Mouse (Mus musculus): ENCODE measurements around the gene Chrnb1. TPM values are rescaled to one million over a fixed set of nuclear protein-coding genes. Genes with fewer than 3 reads are reported as not detected.

The Chrnb1 gene
- polyA plus RNA-seq, 1 experiment from 2014 or later: not detected

DNA sequence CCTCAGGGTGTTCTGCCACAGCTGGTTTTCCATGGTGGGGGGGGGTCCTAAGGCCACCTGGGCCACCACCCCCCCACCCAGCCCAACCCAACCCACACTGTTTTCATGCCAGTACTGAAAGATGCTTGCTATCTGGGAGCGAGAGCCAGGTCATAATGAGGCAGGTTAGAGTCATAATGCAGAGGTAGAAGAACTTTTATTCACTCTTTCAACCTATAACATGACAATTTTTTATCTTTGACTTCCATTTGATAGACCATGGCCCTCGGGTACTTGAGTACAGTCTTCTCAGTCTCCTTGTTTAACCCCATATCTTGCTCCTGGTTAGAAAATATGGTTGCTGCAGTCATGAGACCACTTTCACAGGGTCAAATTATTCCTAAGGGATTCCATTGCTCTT, 22.6 kb upstream of the Chrnb1 start, which contains the start of gene Spem2:
Gene Spem2, minus strand, starts transcription at position 101 of the 400 bp plus-strand sequence.
- H3K36me3 ChIP-seq (ENCODE audit: inconsistent target): no peaks in the 10 kb centered on the region
- 92% methylated on average over 2 of the region's 2 CpGs for WGBS (ENCODE audit: missing documents)
- no peak within 1 kb of the TSS for H3K4me3 ChIP-seq (ENCODE audit: inconsistent target)
- H3K79me2 ChIP-seq (ENCODE audit: inconsistent target): no peaks in the 10 kb centered on the region
- H3K27ac ChIP-seq: no peak within 1 kb of the TSS

GRCm38 (mm10) chr11:69816520-69816919, 20.8 kb upstream of the Chrnb1 start:
- H3K36me3 ChIP-seq (ENCODE audit: inconsistent target): no peaks in the 10 kb centered on the region
- no peak overlapping the region for H3K4me3 ChIP-seq (ENCODE audit: inconsistent target)
- no peak overlapping the region for H3K27ac ChIP-seq
- 95% methylated on average over 8 of the region's 12 CpGs for WGBS (ENCODE audit: missing documents)
- no peaks in the 10 kb centered on the region for H3K79me2 ChIP-seq (ENCODE audit: inconsistent target)

DNA sequence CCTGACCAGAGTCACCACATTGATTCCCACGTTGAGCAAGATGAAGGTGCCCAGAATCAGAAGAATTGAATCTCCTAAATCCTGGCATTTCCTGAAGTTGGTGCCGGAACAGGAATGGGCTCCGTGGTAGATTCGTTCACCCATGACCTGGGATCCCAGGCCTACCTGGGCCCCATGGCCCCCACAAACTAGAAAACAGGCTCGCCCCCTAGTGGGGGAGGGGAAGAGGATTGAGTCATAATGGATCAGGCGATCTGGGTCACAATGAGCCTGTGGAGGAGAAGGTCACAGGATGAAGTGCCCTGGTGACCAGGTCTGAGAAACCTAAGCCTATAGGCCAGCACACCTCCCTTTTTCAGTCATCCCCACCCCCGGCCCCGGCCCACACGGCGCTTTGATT, 19.4 kb upstream of the Chrnb1 start, which contains the start of gene Gm39566:
Gene Gm39566, minus strand, starts transcription at position 144 of the 400 bp plus-strand sequence.
- WGBS (ENCODE audit: missing documents): 79% methylated on average over 10 of the region's 10 CpGs
- Histone ChIP-seq H3K27ac (no peak within 1 kb of the TSS), H3K79me2 (ENCODE audit: inconsistent target) (no peaks in the 10 kb centered on the region), H3K36me3 (ENCODE audit: inconsistent target) (no peaks in the 10 kb centered on the region), H3K4me3 (ENCODE audit: inconsistent target) (no peak within 1 kb of the TSS)

GRCm38 (mm10) chr11:69810280-69810679, 14.5 kb upstream of the Chrnb1 start:
- Histone ChIP-seq H3K36me3 (ENCODE audit: inconsistent target) (no peaks in the 10 kb centered on the region), H3K79me2 (ENCODE audit: inconsistent target) (no peaks in the 10 kb centered on the region), H3K27ac (no peak overlapping the region), H3K4me3 (ENCODE audit: inconsistent target) (no peak overlapping the region)

DNA sequence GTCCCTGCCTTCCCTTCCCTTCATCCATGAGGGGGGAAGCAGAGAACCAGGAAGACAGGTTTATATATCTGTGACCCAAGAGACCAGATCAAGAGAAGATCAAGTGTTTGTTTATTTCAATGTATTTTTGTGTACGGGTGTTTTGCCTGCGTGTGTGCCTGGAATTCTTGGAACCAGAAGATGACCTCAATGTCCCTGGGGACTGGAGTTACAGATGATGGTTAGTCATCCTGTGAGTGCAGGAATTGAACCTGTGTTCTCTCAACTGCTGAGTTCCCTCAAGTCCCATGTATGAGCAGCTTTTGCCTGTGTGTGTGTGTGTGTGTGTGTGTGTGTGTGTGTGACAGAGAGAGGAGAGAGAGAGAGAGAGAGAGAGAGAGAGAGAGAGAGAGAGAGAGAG, 11.9 kb upstream of the Chrnb1 start:
- Histone ChIP-seq H3K4me3 (ENCODE audit: inconsistent target) (no peak overlapping the region), H3K27ac (no peak overlapping the region), H3K36me3 (ENCODE audit: inconsistent target) (no peaks in the 10 kb centered on the region), H3K79me2 (ENCODE audit: inconsistent target) (no peaks in the 10 kb centered on the region)
- 91% methylated on average over 2 of the region's 2 CpGs for WGBS (ENCODE audit: missing documents)

DNA sequence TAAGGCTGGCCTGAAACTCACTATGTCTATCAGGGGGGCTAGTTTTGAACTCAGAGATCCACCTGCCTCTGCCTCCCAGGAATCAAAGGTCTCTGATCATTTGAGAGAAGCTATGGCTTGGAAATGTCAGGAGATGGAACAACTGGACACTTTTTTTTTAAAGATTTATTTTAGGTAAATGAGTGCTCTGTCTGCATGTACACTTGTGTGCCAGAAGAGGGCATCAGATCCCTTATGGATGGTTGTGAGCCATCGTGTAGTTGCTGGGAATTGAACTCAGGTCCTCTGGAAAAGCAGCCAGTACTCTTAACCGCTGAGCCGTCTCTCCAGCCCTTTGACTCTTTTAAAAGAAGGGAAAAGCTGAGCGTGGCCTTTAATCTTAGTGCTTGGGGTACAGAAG, 10.6 kb upstream of the Chrnb1 start:
- no peak overlapping the region for H3K27ac ChIP-seq
- H3K4me3 ChIP-seq (ENCODE audit: inconsistent target): no peak overlapping the region
- H3K79me2 ChIP-seq (ENCODE audit: inconsistent target): no peaks in the 10 kb centered on the region
- WGBS (ENCODE audit: missing documents): 92% methylated on average over 4 of the region's 4 CpGs
- H3K36me3 ChIP-seq (ENCODE audit: inconsistent target): no peaks in the 10 kb centered on the region

- Histone ChIP-seq H3K36me3 (ENCODE audit: inconsistent target) (no peaks in the 10 kb centered on the region), H3K4me3 (ENCODE audit: inconsistent target) (no peak within 1 kb of the TSS)
- 64% methylated on average over 29 of the region's 29 CpGs for WGBS (ENCODE audit: missing documents)
Observed at GRCm38 (mm10) chr11:69804972-69805909, 9.5 kb upstream of the Chrnb1 start, which contains the start of gene Tmem102. Gene Tmem102, minus strand, starts transcription at chr11:69805624.

DNA sequence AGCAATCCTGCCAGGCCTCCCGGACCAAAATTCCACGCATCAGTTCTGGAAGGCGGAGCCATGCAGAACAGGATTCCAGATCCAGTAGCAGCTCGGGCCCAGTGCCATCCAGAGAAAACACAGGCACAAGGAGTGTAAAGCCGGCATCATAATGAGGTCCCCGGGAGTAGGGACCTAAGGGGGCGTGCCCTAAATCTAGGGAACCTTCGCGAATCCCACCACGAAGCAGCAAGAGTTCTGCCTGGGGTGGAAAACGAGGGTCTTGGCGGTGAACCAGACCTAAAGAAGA, 8.9 kb upstream of the Chrnb1 start:
- H3K79me2 ChIP-seq (ENCODE audit: inconsistent target): no peaks in the 10 kb centered on the region
- H3K27ac ChIP-seq: no peak overlapping the region
- WGBS (ENCODE audit: missing documents): 61% methylated on average over 12 of the region's 12 CpGs
- H3K4me3 ChIP-seq (ENCODE audit: inconsistent target): no peak overlapping the region
- no peaks in the 10 kb centered on the region for H3K36me3 ChIP-seq (ENCODE audit: inconsistent target)

More at GRCm38 (mm10) chr11:69804972-69805909, 9.5 kb upstream of the Chrnb1 start, which contains the start of gene Tmem102:
- H3K79me2 ChIP-seq (ENCODE audit: inconsistent target): no peaks in the 10 kb centered on the region
- H3K27ac ChIP-seq: no peak within 1 kb of the TSS

DNA sequence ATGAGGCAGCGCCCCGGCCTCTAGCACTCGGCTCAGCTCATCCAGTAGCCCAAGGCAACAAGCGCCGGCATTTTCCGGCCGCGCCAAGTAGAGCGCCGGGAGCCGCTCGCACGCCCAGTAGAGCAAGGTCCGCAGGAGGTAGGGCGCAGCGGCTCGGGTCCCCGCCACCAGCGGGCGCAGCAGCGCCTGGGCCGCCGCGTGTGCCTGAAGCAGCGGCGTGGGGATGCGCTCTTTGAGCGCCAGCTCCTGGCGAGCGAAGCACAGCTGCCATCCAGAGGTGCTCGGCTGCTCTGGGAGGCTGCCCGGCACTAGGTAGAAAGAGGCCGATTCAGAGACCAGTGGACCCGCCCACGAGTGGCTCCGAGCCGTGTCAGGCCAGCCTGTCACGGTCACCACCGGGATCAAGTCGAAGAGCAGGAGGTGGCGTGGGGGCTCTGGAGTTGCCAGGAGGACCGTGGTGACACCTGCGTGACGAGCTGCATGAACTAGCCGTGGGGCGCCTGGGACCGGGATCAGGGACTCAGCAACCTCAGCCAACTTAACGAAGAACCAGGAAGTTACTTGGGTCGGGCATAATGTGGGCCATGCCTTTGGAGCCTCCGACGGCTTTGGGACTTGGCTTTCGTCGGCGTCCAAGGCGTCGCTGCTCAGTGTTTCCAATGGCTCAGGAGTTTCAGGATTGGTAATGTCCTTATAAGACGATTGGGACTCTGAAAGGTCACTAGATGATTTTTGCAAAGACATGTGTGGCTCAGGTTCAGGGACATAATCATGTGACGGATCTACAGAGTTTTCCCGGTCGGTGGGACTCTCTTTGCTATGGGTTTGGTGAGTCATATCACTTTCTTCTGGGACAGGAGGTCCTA, 8.3 kb upstream of the Chrnb1 start:
- no peaks in the 10 kb centered on the region for H3K36me3 ChIP-seq (ENCODE audit: inconsistent target)
- no peak overlapping the region for H3K27ac ChIP-seq
- H3K4me3 ChIP-seq (ENCODE audit: inconsistent target): peak overlapping the region; percentile 17; the same call in 1 of the 2 replicates
- 6% methylated on average over 59 of the region's 60 CpGs for WGBS (ENCODE audit: missing documents)
- H3K79me2 ChIP-seq (ENCODE audit: inconsistent target): no peaks in the 10 kb centered on the region

- H3K27ac ChIP-seq: no peak overlapping the region
- H3K4me3 ChIP-seq (ENCODE audit: inconsistent target): peak overlapping the region; percentile 17; the same call in 1 of the 2 replicates
- WGBS (ENCODE audit: missing documents): 4% methylated on average over 12 of the region's 12 CpGs
- no peaks in the 10 kb centered on the region for H3K36me3 ChIP-seq (ENCODE audit: inconsistent target)
- no peaks in the 10 kb centered on the region for H3K79me2 ChIP-seq (ENCODE audit: inconsistent target)
Observed at GRCm38 (mm10) chr11:69803328-69803727, 7.6 kb upstream of the Chrnb1 start.

DNA sequence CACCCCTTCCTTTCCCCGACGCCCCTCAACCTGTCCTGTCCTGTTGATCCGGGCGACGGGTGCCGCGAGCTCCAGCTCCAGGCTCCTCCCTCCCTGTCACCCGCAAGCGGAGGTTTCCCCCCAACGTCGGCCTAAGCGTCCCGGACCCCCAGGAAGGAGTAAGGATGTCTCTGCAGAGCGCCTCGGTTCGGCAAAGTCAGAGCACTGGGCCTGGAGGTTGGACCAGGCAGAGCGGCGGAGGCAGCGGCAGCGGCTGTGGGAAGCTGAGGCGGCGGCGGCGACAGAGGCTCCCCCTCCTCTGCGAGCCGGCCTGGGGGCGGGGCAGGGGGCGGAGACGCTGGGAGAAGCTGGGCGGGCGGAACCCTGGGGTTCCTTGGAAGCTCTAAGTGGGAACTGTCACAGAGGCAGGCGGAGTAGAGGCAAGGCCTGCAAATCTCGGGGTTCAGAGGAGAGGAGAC, 6.9 kb upstream of the Chrnb1 start:
- no peak overlapping the region for H3K27ac ChIP-seq
- H3K36me3 ChIP-seq (ENCODE audit: inconsistent target): no peaks in the 10 kb centered on the region
- no peaks in the 10 kb centered on the region for H3K79me2 ChIP-seq (ENCODE audit: inconsistent target)
- 3% methylated on average over 33 of the region's 33 CpGs for WGBS (ENCODE audit: missing documents)
- peak overlapping the region; percentile 17; the same call in 1 of the 2 replicates for H3K4me3 ChIP-seq (ENCODE audit: inconsistent target)

DNA sequence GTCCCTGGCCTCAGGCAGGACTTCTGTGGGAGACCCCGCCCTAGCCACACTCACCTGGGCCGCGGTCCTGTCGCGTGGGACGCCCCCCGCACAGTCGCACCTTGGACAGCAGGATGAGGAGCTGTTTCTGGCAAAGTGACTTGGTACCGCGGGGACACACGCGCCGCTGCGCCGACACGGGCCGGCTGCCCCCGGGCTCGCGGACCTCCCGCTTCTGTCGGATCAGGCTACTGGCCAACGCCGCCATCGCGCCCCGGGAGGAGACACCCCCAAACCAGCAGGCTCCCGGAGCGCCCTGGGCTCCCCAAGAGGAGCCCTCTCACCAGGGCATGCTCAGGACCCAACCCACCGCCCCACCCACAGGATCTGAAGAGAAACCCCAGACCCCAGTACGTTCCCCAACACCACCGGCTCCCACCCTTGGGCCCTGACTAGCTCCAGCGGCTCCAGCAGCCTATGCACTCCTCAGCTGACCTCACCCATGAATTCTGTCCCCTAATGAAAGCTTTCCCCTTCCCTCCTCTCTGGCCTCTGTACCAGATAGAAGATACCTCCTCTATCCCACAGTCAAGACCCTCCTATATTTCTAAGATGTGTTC, 5.7 kb upstream of the Chrnb1 start, which contains the start of gene Fgf11:
Gene Fgf11, minus strand, starts transcription at position 479 of the 599 bp plus-strand sequence.
- Histone ChIP-seq H3K79me2 (ENCODE audit: inconsistent target) (no peaks in the 10 kb centered on the region), H3K27ac (no peak within 1 kb of the TSS), H3K36me3 (ENCODE audit: inconsistent target) (no peaks in the 10 kb centered on the region), H3K4me3 (ENCODE audit: inconsistent target) (peak within 1 kb of the TSS; percentile 10; the same call in 1 of the 2 replicates)
- 11% methylated on average over 11 of the region's 33 CpGs for WGBS (ENCODE audit: missing documents)

- H3K27ac ChIP-seq: no peak overlapping the region
- H3K4me3 ChIP-seq (ENCODE audit: inconsistent target): peak overlapping the region; percentile 10; the same call in 1 of the 2 replicates
- H3K79me2 ChIP-seq (ENCODE audit: inconsistent target): no peaks in the 10 kb centered on the region
- H3K36me3 ChIP-seq (ENCODE audit: inconsistent target): no peaks in the 10 kb centered on the region
- WGBS (ENCODE audit: missing documents): 3% methylated on average over 36 of the region's 36 CpGs
Observed at GRCm38 (mm10) chr11:69800392-69801197, 4.9 kb upstream of the Chrnb1 start.

GRCm38 (mm10) chr11:69800138-69800391, 4.3 kb upstream of the Chrnb1 start:
- no peaks in the 10 kb centered on the region for H3K79me2 ChIP-seq (ENCODE audit: inconsistent target)
- no peak overlapping the region; the same call in 1 of the 2 replicates for H3K4me3 ChIP-seq (ENCODE audit: inconsistent target)
- no peaks in the 10 kb centered on the region for H3K36me3 ChIP-seq (ENCODE audit: inconsistent target)
- 6% methylated on average over 11 of the region's 11 CpGs for WGBS (ENCODE audit: missing documents)
- H3K27ac ChIP-seq: no peak overlapping the region

Data from macrophage (primary cell).